Mouse (Mus musculus): Measurements from ENCODE around the gene Sfn. TPM values are rescaled to one million over a fixed set of nuclear protein-coding genes. Genes with fewer than 3 reads are reported as not detected.

Gene Sfn
- polyA plus RNA-seq, 1 experiment = 3.3 TPM

DNA sequence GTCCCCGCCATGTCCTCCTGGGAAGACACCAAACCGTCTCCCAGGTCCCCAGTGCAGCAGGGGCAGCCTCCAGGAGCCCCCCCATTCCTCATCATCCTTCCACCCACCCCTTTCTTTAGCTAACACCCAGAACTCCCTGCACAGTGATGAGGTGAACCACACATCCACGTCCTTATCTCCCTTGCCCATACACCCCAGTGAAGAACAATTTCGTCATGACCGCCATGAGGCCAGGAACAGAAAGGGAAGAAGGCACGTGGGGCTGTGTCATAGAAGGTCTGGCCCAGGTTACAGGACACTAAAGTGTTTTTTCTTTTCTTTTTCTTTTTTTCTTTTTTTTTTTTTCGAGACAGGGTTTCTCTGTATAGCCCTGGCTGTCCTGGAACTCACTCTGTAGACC is 22.9 kb upstream of the Sfn start:
- H3K4me1 ChIP-seq (ENCODE audit: control insufficient read depth, insufficient read depth, low read length) = peaks cover 11% of the 10 kb centered on the region

GRCm38 (mm10) chr4:133622161-133622695 is 20.3 kb upstream of the Sfn start:
- Histone ChIP-seq H3K27ac (ENCODE audit: insufficient read depth, low read depth, low read length) (no peak overlapping the region), H3K4me1 (ENCODE audit: control insufficient read depth, insufficient read depth, low read length) (peaks cover 7% of the 10 kb centered on the region), H3K4me3 (ENCODE audit: insufficient read depth, low read length) (no peak overlapping the region)
- TF ChIP-seq CTCF (IDR thresholded peaks at IDR 0.05; ENCODE audit: low read depth, low read length) (no peak), POLR2A (IDR thresholded peaks at IDR 0.05; ENCODE audit: borderline replicate concordance, low read depth, low read length) (no peak)

More for the DNA sequence above, 22.9 kb upstream of the Sfn start:
- no peak for TF ChIP-seq POLR2A (IDR thresholded peaks at IDR 0.05; ENCODE audit: borderline replicate concordance, low read depth, low read length)
- TF ChIP-seq CTCF (IDR thresholded peaks at IDR 0.05; ENCODE audit: low read depth, low read length) = no peak
- no peak overlapping the region for H3K4me3 ChIP-seq (ENCODE audit: insufficient read depth, low read length)
- H3K27ac ChIP-seq (ENCODE audit: insufficient read depth, low read depth, low read length) = no peak overlapping the region

GRCm38 (mm10) chr4:133620668-133621067 is 18.7 kb upstream of the Sfn start:
- TF ChIP-seq CTCF (IDR thresholded peaks at IDR 0.05; ENCODE audit: low read depth, low read length) (no peak), POLR2A (IDR thresholded peaks at IDR 0.05; ENCODE audit: borderline replicate concordance, low read depth, low read length) (no peak)
- Histone ChIP-seq H3K27ac (ENCODE audit: insufficient read depth, low read depth, low read length) (no peak overlapping the region), H3K4me3 (ENCODE audit: insufficient read depth, low read length) (no peak overlapping the region), H3K4me1 (ENCODE audit: control insufficient read depth, insufficient read depth, low read length) (peaks cover 9% of the 10 kb centered on the region)

GRCm38 (mm10) chr4:133619473-133620136 is 17.6 kb upstream of the Sfn start:
- H3K4me1 ChIP-seq (ENCODE audit: control insufficient read depth, insufficient read depth, low read length) = peaks cover 19% of the 10 kb centered on the region
- no peak for TF ChIP-seq POLR2A (IDR thresholded peaks at IDR 0.05; ENCODE audit: borderline replicate concordance, low read depth, low read length)
- no peak for TF ChIP-seq CTCF (IDR thresholded peaks at IDR 0.05; ENCODE audit: low read depth, low read length)
- no peak overlapping the region for H3K4me3 ChIP-seq (ENCODE audit: insufficient read depth, low read length)
- H3K27ac ChIP-seq (ENCODE audit: insufficient read depth, low read depth, low read length) = no peak overlapping the region

GRCm38 (mm10) chr4:133617936-133618335 is 16.0 kb upstream of the Sfn start:
- no peak overlapping the region for H3K27ac ChIP-seq (ENCODE audit: insufficient read depth, low read depth, low read length)
- H3K4me3 ChIP-seq (ENCODE audit: insufficient read depth, low read length) = no peak overlapping the region
- peaks cover 33% of the 10 kb centered on the region for H3K4me1 ChIP-seq (ENCODE audit: control insufficient read depth, insufficient read depth, low read length)
- TF ChIP-seq CTCF (IDR thresholded peaks at IDR 0.05; ENCODE audit: low read depth, low read length) (no peak), POLR2A (IDR thresholded peaks at IDR 0.05; ENCODE audit: borderline replicate concordance, low read depth, low read length) (no peak)

DNA sequence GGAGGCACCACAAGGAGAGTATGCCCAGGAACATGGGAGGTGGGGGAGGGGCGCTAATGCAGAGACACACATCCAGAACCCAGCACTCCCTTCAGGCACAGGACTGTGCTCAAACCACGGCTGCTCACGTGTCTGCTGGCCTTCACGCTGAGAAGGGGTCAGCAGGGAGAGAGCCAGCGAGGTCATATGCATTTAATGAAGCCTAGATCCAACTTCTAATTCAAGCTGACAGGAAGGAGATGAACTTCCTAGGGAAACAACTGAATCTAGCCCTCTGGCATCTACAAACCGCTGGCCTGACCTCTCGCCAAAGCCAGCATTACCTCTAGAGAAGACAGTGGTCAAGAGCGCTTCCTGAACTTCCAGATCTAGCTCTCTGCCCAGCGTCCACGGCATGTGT is 13.4 kb upstream of the Sfn start:
- no peak overlapping the region for H3K27ac ChIP-seq (ENCODE audit: insufficient read depth, low read depth, low read length)
- H3K4me3 ChIP-seq (ENCODE audit: insufficient read depth, low read length) = no peak overlapping the region
- TF ChIP-seq POLR2A (IDR thresholded peaks at IDR 0.05; ENCODE audit: borderline replicate concordance, low read depth, low read length) = no peak
- TF ChIP-seq CTCF (IDR thresholded peaks at IDR 0.05; ENCODE audit: low read depth, low read length) = no peak
- peaks cover 28% of the 10 kb centered on the region for H3K4me1 ChIP-seq (ENCODE audit: control insufficient read depth, insufficient read depth, low read length)

- TF ChIP-seq POLR2A (IDR thresholded peaks at IDR 0.05; ENCODE audit: borderline replicate concordance, low read depth, low read length) (no peak), CTCF (IDR thresholded peaks at IDR 0.05; ENCODE audit: low read depth, low read length) (no peak)
- no peak overlapping the region for H3K4me3 ChIP-seq (ENCODE audit: insufficient read depth, low read length)
- peak overlapping the region; percentile 41; the same call in 1 of the 2 replicates for H3K27ac ChIP-seq (ENCODE audit: insufficient read depth, low read depth, low read length)
- peaks cover 28% of the 10 kb centered on the region for H3K4me1 ChIP-seq (ENCODE audit: control insufficient read depth, insufficient read depth, low read length)
These were observed 12.3 kb upstream of the Sfn start for GRCm38 (mm10) chr4:133614274-133614761.

DNA sequence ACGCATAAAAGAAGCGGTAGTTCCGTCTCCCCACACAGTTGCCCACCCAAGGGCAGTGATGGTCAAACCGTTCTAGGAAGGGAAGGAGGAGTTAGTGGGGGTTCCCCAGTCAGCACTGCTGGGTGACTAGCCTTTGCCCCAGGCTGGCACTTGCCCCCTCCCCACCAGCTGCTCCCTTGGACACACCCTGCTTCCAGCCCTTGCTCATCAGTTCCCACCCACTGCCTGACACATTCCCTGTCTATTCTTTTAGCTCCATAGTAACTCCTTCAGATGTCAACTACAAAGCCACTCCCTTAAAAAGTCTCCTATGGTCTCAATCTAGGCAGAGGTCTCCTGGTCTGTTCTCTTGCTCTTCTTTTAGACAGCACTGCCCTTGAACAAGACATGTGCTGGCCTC is 11.9 kb upstream of the Sfn start:
- Histone ChIP-seq H3K4me1 (ENCODE audit: control insufficient read depth, insufficient read depth, low read length) (peaks cover 28% of the 10 kb centered on the region), H3K27ac (ENCODE audit: insufficient read depth, low read depth, low read length) (peak overlapping the region; percentile 10; the same call in 1 of the 2 replicates), H3K4me3 (ENCODE audit: insufficient read depth, low read length) (no peak overlapping the region)
- TF ChIP-seq CTCF (IDR thresholded peaks at IDR 0.05; ENCODE audit: low read depth, low read length) (no peak), POLR2A (IDR thresholded peaks at IDR 0.05; ENCODE audit: borderline replicate concordance, low read depth, low read length) (no peak)

DNA sequence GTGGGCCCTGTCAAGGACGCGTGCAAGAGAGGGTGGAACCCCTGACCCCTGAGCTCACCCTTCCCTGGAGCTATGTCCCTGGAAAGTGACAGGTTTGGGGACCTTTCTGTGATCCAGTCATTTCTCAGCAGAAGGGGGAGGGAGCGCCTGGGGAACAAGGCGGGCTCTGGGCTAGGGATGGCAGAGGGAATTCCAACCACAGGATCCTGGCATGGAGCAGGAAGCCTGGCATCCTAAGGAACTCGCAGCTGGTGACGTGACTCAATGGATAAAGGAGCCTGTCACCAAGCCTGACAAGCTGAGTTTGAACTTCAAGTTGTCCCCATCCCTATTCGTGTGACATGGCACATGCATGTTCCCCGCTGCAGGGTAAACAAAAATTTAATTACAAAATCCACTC is 11.1 kb upstream of the Sfn start:
- no peak overlapping the region for H3K27ac ChIP-seq (ENCODE audit: insufficient read depth, low read depth, low read length)
- no peak for TF ChIP-seq CTCF (IDR thresholded peaks at IDR 0.05; ENCODE audit: low read depth, low read length)
- no peak for TF ChIP-seq POLR2A (IDR thresholded peaks at IDR 0.05; ENCODE audit: borderline replicate concordance, low read depth, low read length)
- H3K4me3 ChIP-seq (ENCODE audit: insufficient read depth, low read length) = no peak overlapping the region
- peaks cover 28% of the 10 kb centered on the region for H3K4me1 ChIP-seq (ENCODE audit: control insufficient read depth, insufficient read depth, low read length)

DNA sequence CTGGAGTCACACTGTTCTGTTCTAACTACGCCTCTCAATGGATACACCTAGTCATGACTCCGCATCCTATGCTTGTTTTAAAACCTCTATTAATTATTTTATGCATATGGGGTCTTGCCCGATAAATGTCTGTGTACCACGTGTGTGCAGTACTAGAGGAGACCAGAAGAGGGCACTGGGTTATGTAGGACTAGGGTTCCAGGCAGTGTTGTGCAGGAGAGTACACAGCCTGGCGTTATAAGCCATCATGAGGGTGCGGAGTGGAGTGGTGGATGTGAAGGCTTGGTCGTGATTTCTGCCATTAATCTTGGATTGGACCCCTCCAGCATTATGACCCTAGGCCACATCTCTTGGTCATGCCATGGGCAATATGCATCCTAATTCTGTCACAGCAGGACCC is 10.4 kb upstream of the Sfn start:
- TF ChIP-seq POLR2A (IDR thresholded peaks at IDR 0.05; ENCODE audit: borderline replicate concordance, low read depth, low read length) (no peak), CTCF (IDR thresholded peaks at IDR 0.05; ENCODE audit: low read depth, low read length) (no peak)
- Histone ChIP-seq H3K4me1 (ENCODE audit: control insufficient read depth, insufficient read depth, low read length) (peaks cover 28% of the 10 kb centered on the region), H3K4me3 (ENCODE audit: insufficient read depth, low read length) (no peak overlapping the region), H3K27ac (ENCODE audit: insufficient read depth, low read depth, low read length) (no peak overlapping the region)

Measured in bone marrow macrophage, adult 2 months (primary cell).